Mouse (Mus musculus) c-Kit-negative CD71-positive TER-119-positive erythroid progenitor cells, embryonic 14.5 days (primary cell): ENCODE results near the gene Gm28308.

ENCODE experiments used
- DNase-seq: peaks from one replicate; pipeline ENCODE4 v3.0.0-alpha.2; 2013; ENCODE audit warnings: low read depth, low spot score

Gm28308 gene

GRCm38 (mm10) chr6:52155471-52155870, 57.7 kb downstream of the Gm28308 start:
- no peak for DNase-seq

- no peak for DNase-seq
Measured at GRCm38 (mm10) chr6:52154044-52154443, 59.1 kb downstream of the Gm28308 start.

GRCm38 (mm10) chr6:52153270-52153669, 59.9 kb downstream of the Gm28308 start:
- no peak for DNase-seq

GRCm38 (mm10) chr6:52152226-52153193, 60.6 kb downstream of the Gm28308 start:
- no peak for DNase-seq

- no peak for DNase-seq
Measured at GRCm38 (mm10) chr6:52151571-52151970, 61.6 kb downstream of the Gm28308 start.

GRCm38 (mm10) chr6:52150401-52150966, 62.7 kb downstream of the Gm28308 start:
- DNase-seq = no peak

- DNase-seq = no peak
Measured at GRCm38 (mm10) chr6:52139115-52139514, 74.0 kb downstream of the Gm28308 start.

GRCm38 (mm10) chr6:52138576-52138975, 74.6 kb downstream of the Gm28308 start:
- DNase-seq = no peak

GRCm38 (mm10) chr6:52137841-52138535, 75.2 kb downstream of the Gm28308 start:
- DNase-seq = no peak

- DNase-seq = no peak
Measured at GRCm38 (mm10) chr6:52123673-52124072, 89.5 kb downstream of the Gm28308 start.

- no peak for DNase-seq
Measured at GRCm38 (mm10) chr6:52121173-52121572, 92.0 kb downstream of the Gm28308 start.

- no peak for DNase-seq
Measured at GRCm38 (mm10) chr6:52118903-52119635, 94.1 kb downstream of the Gm28308 start.

GRCm38 (mm10) chr6:52115899-52116298, 97.2 kb downstream of the Gm28308 start:
- no peak for DNase-seq
